Mouse (Mus musculus): ENCODE results near the gene Gsta4. TPM values are rescaled to one million over a fixed set of nuclear protein-coding genes. Genes with fewer than 3 reads are reported as not detected.
A peak's percentile ranks its signal among the peaks of the same experiment; 100 is the strongest.

The Gsta4 gene
- polyA plus RNA-seq, 1 experiment from 2014 or later: 454 TPM

DNA sequence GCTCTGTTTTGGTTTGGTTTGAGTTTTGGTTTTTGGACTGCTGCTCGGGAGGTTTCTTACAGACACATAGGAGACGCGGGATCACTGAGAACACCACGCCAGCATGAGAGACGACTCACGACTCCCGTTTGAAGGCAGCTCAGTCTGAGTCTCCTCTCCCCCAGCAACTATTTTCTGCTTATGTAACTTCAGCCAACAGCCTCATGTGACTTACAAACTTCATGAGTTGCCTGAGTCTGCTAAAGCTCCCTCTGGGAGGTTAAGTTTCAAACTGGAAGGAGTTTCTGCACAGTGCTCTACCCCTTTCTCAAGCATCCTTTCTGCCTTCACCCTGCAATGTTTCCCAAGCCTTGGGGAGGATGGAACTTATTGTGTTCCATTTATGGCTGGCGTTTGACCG, 3.1 kb downstream of the Gsta4 start:
- no peak for ATAC-seq (ENCODE audit: insufficient read depth, low FRiP score, low read depth)
- Histone ChIP-seq H3K9ac (no peak overlapping the region), H3K4me3 (replicated peaks) (no peak overlapping the region), H3K4me1 (peaks cover 5% of the 10 kb centered on the region), H3K9me3 (no peaks in the 10 kb centered on the region), H3K27me3 (replicated peaks) (no peaks in the 10 kb centered on the region), H3K27ac (no peak overlapping the region), H3K36me3 (no peaks in the 10 kb centered on the region), H3K4me2 (no peak overlapping the region)
- 81% methylated on average over 9 of the region's 9 CpGs for WGBS

DNA sequence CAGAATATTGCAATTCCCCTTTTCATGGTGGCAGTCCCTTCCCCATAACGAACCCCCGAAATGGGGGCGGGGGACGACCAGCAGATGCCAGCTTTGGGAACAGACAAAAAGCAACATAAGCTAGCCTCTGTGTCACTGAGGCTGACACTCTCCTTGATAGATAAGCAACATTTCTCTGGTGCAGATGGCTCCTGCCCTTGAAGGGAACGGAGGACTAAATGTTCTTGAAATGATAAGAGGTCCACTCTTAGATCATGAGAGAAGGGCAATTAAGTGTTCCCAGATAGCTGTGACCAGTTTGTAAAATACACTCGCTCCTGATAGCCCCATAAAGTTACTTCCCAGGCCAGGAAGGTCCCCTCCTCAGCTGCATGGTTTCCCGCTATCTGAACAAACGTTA, 6.3 kb downstream of the Gsta4 start:
- Histone ChIP-seq H3K4me1 (peaks cover 15% of the 10 kb centered on the region), H3K4me3 (replicated peaks) (no peak overlapping the region), H3K36me3 (no peaks in the 10 kb centered on the region), H3K9me3 (no peaks in the 10 kb centered on the region), H3K4me2 (no peak overlapping the region), H3K27me3 (replicated peaks) (no peaks in the 10 kb centered on the region), H3K27ac (no peak overlapping the region), H3K9ac (no peak overlapping the region)
- ATAC-seq (ENCODE audit: insufficient read depth, low FRiP score, low read depth): no peak
- WGBS: 77% methylated on average over 8 of the region's 8 CpGs

GRCm38 (mm10) chr9:78190651-78191634, 8.4 kb downstream of the Gsta4 start:
- H3K27ac ChIP-seq: peak overlapping the region; percentile 45; the same call in 1 of the 2 replicates
- peak overlapping the region; percentile 67 for H3K4me2 ChIP-seq
- 5% methylated on average over 19 of the region's 19 CpGs for WGBS
- H3K4me1 ChIP-seq: peaks cover 15% of the 10 kb centered on the region
- ATAC-seq (ENCODE audit: insufficient read depth, low FRiP score, low read depth): no peak
- H3K36me3 ChIP-seq: no peaks in the 10 kb centered on the region
- H3K27me3 ChIP-seq (replicated peaks): no peaks in the 10 kb centered on the region
- H3K9ac ChIP-seq: no peak overlapping the region
- no peaks in the 10 kb centered on the region for H3K9me3 ChIP-seq
- H3K4me3 ChIP-seq (replicated peaks): peak overlapping the region; percentile 50

DNA sequence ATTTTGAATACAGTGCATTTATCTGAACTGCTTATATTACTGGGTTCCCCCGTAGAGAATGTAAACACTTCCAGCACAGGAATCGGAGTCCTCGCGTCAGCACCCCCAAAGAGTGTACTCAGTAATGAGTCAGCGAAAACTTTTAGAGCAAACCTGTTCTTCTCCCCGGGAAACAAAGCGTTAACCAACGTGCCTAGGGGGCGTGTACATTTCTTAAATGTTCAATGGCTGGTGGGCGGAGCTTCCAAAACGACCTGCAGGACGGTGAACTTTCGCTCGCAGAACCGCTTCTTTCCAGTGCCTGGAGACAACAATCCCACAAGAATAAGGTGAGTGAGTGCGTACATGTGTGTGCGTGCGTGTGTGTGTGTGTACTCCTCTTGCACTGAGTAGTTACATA, 9.2 kb downstream of the Gsta4 start:
- Histone ChIP-seq H3K27me3 (replicated peaks) (no peaks in the 10 kb centered on the region), H3K36me3 (no peaks in the 10 kb centered on the region), H3K27ac (peak overlapping the region; percentile 42), H3K4me2 (peak overlapping the region; percentile 67), H3K4me3 (replicated peaks) (peak overlapping the region; percentile 50), H3K9ac (peak overlapping the region; percentile 16; the same call in 1 of the 2 replicates), H3K4me1 (peaks cover 15% of the 10 kb centered on the region), H3K9me3 (no peaks in the 10 kb centered on the region)
- peak; percentile 64 for ATAC-seq (ENCODE audit: insufficient read depth, low FRiP score, low read depth)
- WGBS: under 1% methylated on average over 18 of the region's 18 CpGs

GRCm38 (mm10) chr9:78193902-78194597, 11.5 kb downstream of the Gsta4 start:
- Histone ChIP-seq H3K27me3 (replicated peaks) (no peaks in the 10 kb centered on the region), H3K9ac (no peak overlapping the region), H3K9me3 (no peaks in the 10 kb centered on the region), H3K36me3 (no peaks in the 10 kb centered on the region), H3K27ac (no peak overlapping the region), H3K4me1 (peaks cover 15% of the 10 kb centered on the region), H3K4me3 (replicated peaks) (peak overlapping the region; percentile 50), H3K4me2 (peak overlapping the region; percentile 39)
- no peak for ATAC-seq (ENCODE audit: insufficient read depth, low FRiP score, low read depth)
- WGBS: 37% methylated on average over 9 of the region's 9 CpGs

DNA sequence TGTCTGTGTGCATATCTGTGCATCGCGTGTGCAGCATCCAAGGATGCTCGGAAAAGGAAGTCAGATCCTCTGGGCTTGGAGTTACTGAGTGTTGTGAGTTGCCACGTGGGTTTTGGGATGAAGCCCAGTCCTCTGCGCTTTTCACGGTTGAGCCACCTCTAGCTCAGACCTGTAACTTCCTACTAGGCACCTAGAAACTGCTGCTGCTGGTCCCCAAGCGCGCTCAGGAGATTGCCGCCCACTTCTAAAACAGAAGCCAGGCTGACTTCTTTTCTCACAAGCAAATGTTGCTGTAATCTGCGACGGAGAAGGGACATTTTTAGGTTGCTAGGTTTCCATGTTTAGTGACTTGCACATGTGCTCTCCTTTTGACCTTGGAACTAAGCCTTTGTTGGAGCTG, 12.5 kb downstream of the Gsta4 start:
- H3K4me2 ChIP-seq: peak overlapping the region; percentile 39; the same call in 1 of the 2 replicates

DNA sequence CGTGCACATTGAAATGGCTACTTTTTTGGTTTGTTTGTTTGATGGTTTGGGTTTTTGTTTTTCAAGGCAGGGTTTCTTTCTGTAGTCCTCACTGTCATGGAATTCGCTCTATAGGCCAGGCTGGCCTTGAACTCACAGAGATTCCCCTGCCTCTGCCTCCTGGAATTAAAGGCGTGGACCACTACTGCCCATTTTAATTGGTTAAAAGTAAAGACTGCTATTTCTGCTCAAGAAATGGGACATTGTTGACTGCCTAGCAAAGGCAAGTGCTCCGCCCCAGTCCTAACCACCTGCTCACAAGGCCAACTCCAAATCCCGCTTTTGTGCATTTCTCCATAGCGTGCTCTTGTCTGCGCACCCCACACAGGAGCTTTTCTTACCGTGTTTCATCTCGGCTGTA, 15.2 kb downstream of the Gsta4 start:
- ATAC-seq (ENCODE audit: insufficient read depth, low FRiP score, low read depth): no peak
- WGBS: 92% methylated on average over 9 of the region's 9 CpGs

More for the DNA sequence above, 12.5 kb downstream of the Gsta4 start:
- no peak for ATAC-seq (ENCODE audit: insufficient read depth, low FRiP score, low read depth)
- Histone ChIP-seq H3K9me3 (no peaks in the 10 kb centered on the region), H3K27me3 (replicated peaks) (no peaks in the 10 kb centered on the region), H3K36me3 (no peaks in the 10 kb centered on the region), H3K4me3 (replicated peaks) (peak overlapping the region; percentile 24; the same call in 1 of the 2 replicates), H3K9ac (no peak overlapping the region), H3K27ac (peak overlapping the region; percentile 31; the same call in 1 of the 2 replicates), H3K4me1 (peaks cover 15% of the 10 kb centered on the region)
- 79% methylated on average over 11 of the region's 11 CpGs for WGBS

GRCm38 (mm10) chr9:78204194-78204593, 21.6 kb downstream of the Gsta4 start:
- H3K9me3 ChIP-seq: no peaks in the 10 kb centered on the region
- H3K9ac ChIP-seq: no peak overlapping the region
- H3K4me1 ChIP-seq: no peaks in the 10 kb centered on the region
- H3K4me2 ChIP-seq: no peak overlapping the region
- no peak overlapping the region for H3K4me3 ChIP-seq (replicated peaks)
- peak; percentile 87 for ATAC-seq (ENCODE audit: insufficient read depth, low FRiP score, low read depth)
- no peaks in the 10 kb centered on the region for H3K36me3 ChIP-seq
- peak overlapping the region; percentile 86 for H3K27ac ChIP-seq
- WGBS: 67% methylated on average over 6 of the region's 6 CpGs
- H3K27me3 ChIP-seq (replicated peaks): no peaks in the 10 kb centered on the region

More for the DNA sequence above, 15.2 kb downstream of the Gsta4 start:
- Histone ChIP-seq H3K4me2 (no peak overlapping the region), H3K9ac (no peak overlapping the region), H3K9me3 (no peaks in the 10 kb centered on the region), H3K4me1 (0 out of 2 replicates have a peak, but pooled peaks cover 3% of the 10 kb centered on the region), H3K27ac (no peak overlapping the region), H3K27me3 (replicated peaks) (no peaks in the 10 kb centered on the region), H3K4me3 (replicated peaks) (no peak overlapping the region), H3K36me3 (no peaks in the 10 kb centered on the region)

DNA sequence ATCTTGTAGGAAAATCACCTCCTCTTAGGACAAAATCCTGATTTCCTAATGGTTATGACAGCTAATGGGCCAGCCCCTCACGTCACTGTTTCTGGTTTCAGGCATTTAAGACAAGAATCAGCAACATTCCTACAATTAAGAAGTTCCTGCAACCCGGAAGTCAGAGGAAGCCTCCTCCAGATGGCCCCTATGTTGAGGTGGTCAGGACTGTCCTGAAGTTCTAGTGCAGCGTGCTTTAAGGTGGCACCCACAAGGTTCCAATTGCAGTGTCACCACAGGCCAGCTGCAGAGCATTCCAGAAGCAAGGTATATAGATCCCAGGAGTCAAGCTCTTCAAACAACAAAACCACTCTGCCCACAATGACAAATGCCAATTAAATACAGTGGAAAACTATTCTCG, 26.4 kb downstream of the Gsta4 start:
- Histone ChIP-seq H3K36me3 (peaks cover 7% of the 10 kb centered on the region; the same call in 1 of the 2 replicates), H3K4me3 (replicated peaks) (no peak overlapping the region), H3K4me2 (no peak overlapping the region), H3K27me3 (replicated peaks) (no peaks in the 10 kb centered on the region), H3K4me1 (no peaks in the 10 kb centered on the region), H3K9me3 (no peaks in the 10 kb centered on the region), H3K27ac (no peak overlapping the region; the same call in 1 of the 2 replicates), H3K9ac (no peak overlapping the region)
- WGBS: 56% methylated on average over 4 of the region's 4 CpGs
- no peak for ATAC-seq (ENCODE audit: insufficient read depth, low FRiP score, low read depth)

- H3K27me3 ChIP-seq (replicated peaks): no peaks in the 10 kb centered on the region
- ATAC-seq (ENCODE audit: insufficient read depth, low FRiP score, low read depth): no peak
- no peak overlapping the region for H3K9ac ChIP-seq
- no peaks in the 10 kb centered on the region for H3K9me3 ChIP-seq
- no peaks in the 10 kb centered on the region for H3K4me1 ChIP-seq
- peaks cover 7% of the 10 kb centered on the region; the same call in 1 of the 2 replicates for H3K36me3 ChIP-seq
- 87% methylated on average over 3 of the region's 3 CpGs for WGBS
- H3K4me2 ChIP-seq: no peak overlapping the region
- no peak overlapping the region for H3K4me3 ChIP-seq (replicated peaks)
- H3K27ac ChIP-seq: no peak overlapping the region
Observed at GRCm38 (mm10) chr9:78210079-78210478, 27.5 kb downstream of the Gsta4 start.

GRCm38 (mm10) chr9:78210821-78211220, 28.2 kb downstream of the Gsta4 start:
- Histone ChIP-seq H3K9me3 (no peaks in the 10 kb centered on the region), H3K9ac (no peak overlapping the region), H3K36me3 (peaks cover 7% of the 10 kb centered on the region; the same call in 1 of the 2 replicates), H3K4me1 (no peaks in the 10 kb centered on the region), H3K4me2 (no peak overlapping the region), H3K27me3 (replicated peaks) (no peaks in the 10 kb centered on the region), H3K4me3 (replicated peaks) (no peak overlapping the region), H3K27ac (no peak overlapping the region)
- WGBS: 95% methylated on average over 2 of the region's 2 CpGs
- no peak for ATAC-seq (ENCODE audit: insufficient read depth, low FRiP score, low read depth)

GRCm38 (mm10) chr9:78211521-78211920, 28.9 kb downstream of the Gsta4 start:
- H3K9me3 ChIP-seq: no peaks in the 10 kb centered on the region
- peak overlapping the region; percentile 81 for H3K27ac ChIP-seq
- ATAC-seq (ENCODE audit: insufficient read depth, low FRiP score, low read depth): no peak
- H3K4me1 ChIP-seq: no peaks in the 10 kb centered on the region
- H3K27me3 ChIP-seq (replicated peaks): no peaks in the 10 kb centered on the region
- WGBS: 95% methylated on average over 3 of the region's 3 CpGs
- H3K9ac ChIP-seq: no peak overlapping the region
- H3K36me3 ChIP-seq: peaks cover 7% of the 10 kb centered on the region; the same call in 1 of the 2 replicates
- no peak overlapping the region for H3K4me3 ChIP-seq (replicated peaks)
- no peak overlapping the region for H3K4me2 ChIP-seq

All from stomach, embryonic 15.5 days (tissue).